Mouse (Mus musculus): ENCODE measurements around the gene Sgms1. TPM values are rescaled to one million over a fixed set of nuclear protein-coding genes. Genes with fewer than 3 reads are reported as not detected.
A peak's percentile ranks its signal among the peaks of the same experiment; 100 is the strongest.

The Sgms1 gene
- polyA plus RNA-seq (2016; fragmentation: Nextera tagmentation; extraction: Ambion mirVana), result 14.3 and 15.7 TPM in 2 replicates

GRCm38 (mm10) chr19:32389001-32389871 is at the start of gene Sgms1:
Gene Sgms1, minus strand, starts transcription at chr19:32389714.
- Histone ChIP-seq H3K27me3 (ENCODE audit: low read depth, poor library complexity, severe bottlenecking) (peaks cover 10% of the 10 kb centered on the region), H3K4me1 (peaks cover 31% of the 10 kb centered on the region), H3K9me3 (replicated peaks) (no peaks in the 10 kb centered on the region), H3K27ac (peak within 1 kb of the TSS; percentile 95), H3K36me3 (peaks cover 6% of the 10 kb centered on the region), H3K4me3 (peak within 1 kb of the TSS; percentile 85)
- DNase-seq (ENCODE audit: low spot score), result peak; percentile 96
- WGBS, result 2% methylated on average over 67 of the region's 68 CpGs

DNA sequence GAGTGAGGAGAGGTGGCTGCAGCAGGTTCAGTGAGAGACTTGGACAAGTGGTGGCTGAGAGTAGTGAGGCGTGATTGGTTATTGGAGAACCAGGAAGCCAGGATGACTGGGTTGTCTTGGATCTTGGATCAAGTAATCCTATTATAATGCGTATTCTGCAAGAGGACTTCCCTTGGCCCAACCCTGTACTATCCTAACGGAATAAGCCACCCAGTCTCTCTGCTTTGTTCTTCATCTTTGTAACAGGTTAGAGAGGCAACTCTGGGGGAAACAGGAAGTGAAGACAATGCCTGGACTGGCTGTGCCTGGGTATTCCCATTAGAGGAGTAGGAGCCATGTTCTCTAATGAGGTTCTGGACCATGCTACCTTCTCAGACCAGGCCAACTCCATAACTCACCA is 36.3 kb upstream of the Sgms1 start:
- 94% methylated on average over 3 of the region's 3 CpGs for WGBS
- no peak overlapping the region for H3K27ac ChIP-seq
- DNase-seq (ENCODE audit: low spot score), result no peak
- no peaks in the 10 kb centered on the region for H3K36me3 ChIP-seq
- H3K4me3 ChIP-seq, result no peak overlapping the region
- no peaks in the 10 kb centered on the region for H3K9me3 ChIP-seq (replicated peaks)
- no peaks in the 10 kb centered on the region for H3K27me3 ChIP-seq (ENCODE audit: low read depth, poor library complexity, severe bottlenecking)
- no peaks in the 10 kb centered on the region for H3K4me1 ChIP-seq

- 89% methylated on average over 3 of the region's 3 CpGs for WGBS
- Histone ChIP-seq H3K36me3 (no peaks in the 10 kb centered on the region), H3K27me3 (ENCODE audit: low read depth, poor library complexity, severe bottlenecking) (no peaks in the 10 kb centered on the region), H3K4me3 (no peak overlapping the region), H3K4me1 (no peaks in the 10 kb centered on the region), H3K9me3 (replicated peaks) (no peaks in the 10 kb centered on the region), H3K27ac (no peak overlapping the region)
- no peak for DNase-seq (ENCODE audit: low spot score)
Observed at GRCm38 (mm10) chr19:32424706-32425105, 35.2 kb upstream of the Sgms1 start.

DNA sequence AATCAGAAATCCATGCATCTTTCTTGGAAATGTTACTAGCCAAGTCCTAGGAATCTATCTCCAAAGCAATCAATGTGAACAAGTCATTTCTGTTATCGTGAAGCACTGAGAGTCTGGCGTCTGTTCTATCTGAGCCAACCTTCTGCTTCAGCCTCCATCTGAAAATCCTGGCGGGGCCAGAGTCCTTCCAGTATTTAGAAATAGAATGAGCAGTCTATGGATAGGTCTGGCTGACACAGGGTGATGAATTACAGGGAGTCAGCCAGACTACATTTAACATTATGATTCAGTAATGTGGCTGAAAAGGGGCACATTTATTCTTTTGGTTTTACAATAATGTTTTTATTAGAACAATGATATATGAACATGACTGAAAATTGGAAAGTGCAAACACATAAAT is 29.6 kb upstream of the Sgms1 start:
- no peak for DNase-seq (ENCODE audit: low spot score)
- no peak overlapping the region for H3K4me3 ChIP-seq
- WGBS, result 83% methylated on average over 3 of the region's 3 CpGs

GRCm38 (mm10) chr19:32416692-32417317 is 27.3 kb upstream of the Sgms1 start:
- Histone ChIP-seq H3K4me3 (no peak overlapping the region), H3K36me3 (no peaks in the 10 kb centered on the region), H3K27ac (no peak overlapping the region), H3K27me3 (ENCODE audit: low read depth, poor library complexity, severe bottlenecking) (no peaks in the 10 kb centered on the region), H3K9me3 (replicated peaks) (no peaks in the 10 kb centered on the region), H3K4me1 (no peaks in the 10 kb centered on the region)
- peak; percentile 13 for DNase-seq (ENCODE audit: low spot score)
- whole genome bisulfite sequencing, result 88% methylated on average over 7 of the region's 7 CpGs

More for the DNA sequence above, 29.6 kb upstream of the Sgms1 start:
- no peaks in the 10 kb centered on the region for H3K9me3 ChIP-seq (replicated peaks)
- no peaks in the 10 kb centered on the region for H3K4me1 ChIP-seq
- no peaks in the 10 kb centered on the region for H3K36me3 ChIP-seq
- no peaks in the 10 kb centered on the region for H3K27me3 ChIP-seq (ENCODE audit: low read depth, poor library complexity, severe bottlenecking)
- H3K27ac ChIP-seq, result no peak overlapping the region

DNA sequence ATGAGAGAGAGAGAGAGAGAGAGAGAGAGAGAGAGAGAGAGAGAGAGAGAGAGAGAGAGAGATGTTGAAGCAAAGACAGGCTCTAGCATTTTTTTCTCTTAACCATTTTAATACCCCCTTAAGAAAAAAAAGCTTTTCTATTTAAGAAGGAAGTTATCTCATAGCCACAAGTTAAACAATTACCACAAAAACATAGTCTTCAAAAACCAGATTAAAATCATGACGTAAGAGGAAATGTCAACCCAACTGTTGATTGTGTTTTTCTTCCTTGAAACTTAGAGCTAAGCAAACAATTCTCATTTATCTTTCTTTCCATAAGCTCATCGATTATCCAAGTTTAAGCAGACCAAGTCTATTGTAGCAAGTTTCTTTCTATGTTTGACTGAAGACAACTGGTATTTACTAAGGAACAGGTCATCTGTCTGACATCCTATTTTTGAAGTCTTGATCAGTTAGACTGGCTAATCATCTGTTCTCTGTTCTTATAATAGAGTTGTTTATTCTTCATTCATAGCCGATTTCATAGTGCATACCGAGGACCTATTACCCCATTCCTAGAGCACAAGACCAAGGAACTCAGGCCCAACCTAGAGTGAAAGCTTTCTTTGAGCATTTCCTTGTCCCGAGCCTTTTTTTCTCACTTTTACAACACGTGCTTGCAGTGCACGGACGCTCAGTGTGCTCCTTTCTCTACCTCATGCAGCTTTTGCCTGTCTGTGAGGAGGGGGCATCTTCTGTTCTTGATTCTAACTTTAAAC is 20.3 kb upstream of the Sgms1 start:
- no peaks in the 10 kb centered on the region for H3K9me3 ChIP-seq (replicated peaks)
- no peaks in the 10 kb centered on the region for H3K4me1 ChIP-seq
- H3K27ac ChIP-seq, result no peak overlapping the region
- no peaks in the 10 kb centered on the region for H3K27me3 ChIP-seq (ENCODE audit: low read depth, poor library complexity, severe bottlenecking)
- no peaks in the 10 kb centered on the region for H3K36me3 ChIP-seq
- H3K4me3 ChIP-seq, result no peak overlapping the region
- WGBS, result 88% methylated on average over 8 of the region's 8 CpGs
- peak; percentile 1 for DNase-seq (ENCODE audit: low spot score)

GRCm38 (mm10) chr19:32406717-32407116 is 17.2 kb upstream of the Sgms1 start:
- no peaks in the 10 kb centered on the region for H3K9me3 ChIP-seq (replicated peaks)
- no peaks in the 10 kb centered on the region for H3K36me3 ChIP-seq
- H3K27ac ChIP-seq, result no peak overlapping the region
- H3K27me3 ChIP-seq (ENCODE audit: low read depth, poor library complexity, severe bottlenecking), result no peaks in the 10 kb centered on the region
- 81% methylated on average over 7 of the region's 7 CpGs for WGBS
- DNase-seq (ENCODE audit: low spot score), result no peak
- no peak overlapping the region for H3K4me3 ChIP-seq
- no peaks in the 10 kb centered on the region for H3K4me1 ChIP-seq

DNA sequence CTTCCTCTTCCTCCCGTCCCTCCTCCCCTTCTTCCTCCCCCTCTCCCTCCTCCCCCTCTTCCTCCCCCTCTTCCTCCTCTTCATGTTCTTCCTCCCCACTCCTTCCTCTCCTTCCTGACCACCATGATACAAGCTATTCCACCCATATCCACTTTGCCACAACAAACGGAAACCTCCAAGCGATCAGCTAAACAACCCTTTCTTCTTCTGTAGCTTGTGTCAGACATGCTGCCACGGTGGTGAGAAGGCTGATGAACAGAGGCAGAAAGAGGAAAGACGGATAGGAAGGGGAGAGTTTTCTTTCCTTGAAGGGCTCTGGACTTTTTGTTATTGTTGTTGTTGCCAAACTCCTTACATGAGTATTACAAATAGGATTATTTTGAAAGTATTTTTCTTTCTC is 14.9 kb upstream of the Sgms1 start:
- Histone ChIP-seq H3K4me1 (no peaks in the 10 kb centered on the region), H3K9me3 (replicated peaks) (no peaks in the 10 kb centered on the region), H3K36me3 (no peaks in the 10 kb centered on the region), H3K27ac (no peak overlapping the region), H3K4me3 (no peak overlapping the region), H3K27me3 (ENCODE audit: low read depth, poor library complexity, severe bottlenecking) (no peaks in the 10 kb centered on the region)
- WGBS, result 76% methylated on average over 5 of the region's 5 CpGs
- DNase-seq (ENCODE audit: low spot score), result no peak

DNA sequence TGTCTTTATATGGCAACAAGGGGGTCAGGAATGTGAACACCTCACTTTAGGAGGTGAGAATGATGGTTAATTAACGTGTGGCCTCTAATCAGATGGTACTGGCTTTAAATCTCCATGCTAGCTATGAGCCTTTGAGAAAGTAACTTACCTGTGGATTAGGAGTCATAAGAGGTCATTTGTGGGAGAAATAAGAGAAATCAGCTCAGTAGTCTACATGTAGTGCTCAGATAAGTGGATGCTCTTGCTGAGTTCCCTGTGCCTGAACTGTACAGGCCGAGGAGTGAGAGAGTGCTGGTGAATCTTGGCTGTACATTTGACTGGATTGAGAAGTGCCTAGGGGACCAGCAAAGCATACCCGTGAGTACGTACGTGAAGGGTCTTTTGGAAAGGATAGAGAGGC is 14.3 kb upstream of the Sgms1 start:
- no peak for DNase-seq (ENCODE audit: low spot score)
- H3K36me3 ChIP-seq, result no peaks in the 10 kb centered on the region
- H3K9me3 ChIP-seq (replicated peaks), result no peaks in the 10 kb centered on the region
- 84% methylated on average over 5 of the region's 5 CpGs for WGBS
- no peak overlapping the region for H3K4me3 ChIP-seq
- H3K27ac ChIP-seq, result no peak overlapping the region
- no peaks in the 10 kb centered on the region for H3K27me3 ChIP-seq (ENCODE audit: low read depth, poor library complexity, severe bottlenecking)
- H3K4me1 ChIP-seq, result no peaks in the 10 kb centered on the region

DNA sequence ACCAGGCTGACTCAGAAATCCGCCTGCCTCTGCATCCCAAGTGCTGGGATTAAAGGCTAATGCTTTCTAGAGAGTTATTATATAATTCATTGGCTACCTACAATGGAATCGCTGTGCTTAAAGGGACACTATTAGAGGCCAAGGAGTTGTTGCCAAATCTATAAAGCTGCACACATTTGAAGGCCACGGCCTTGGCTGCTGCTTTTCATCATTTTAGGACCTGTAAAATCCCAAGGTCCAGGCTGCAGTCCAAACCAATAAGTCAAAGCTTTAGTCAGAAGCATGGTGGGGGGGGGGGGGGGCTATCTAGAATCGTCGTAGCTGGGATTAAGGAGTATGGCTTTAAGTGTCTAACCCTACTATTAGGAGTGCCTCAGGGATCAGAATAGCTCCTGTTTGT is 9.0 kb upstream of the Sgms1 start:
- 80% methylated on average over 5 of the region's 5 CpGs for WGBS

DNA sequence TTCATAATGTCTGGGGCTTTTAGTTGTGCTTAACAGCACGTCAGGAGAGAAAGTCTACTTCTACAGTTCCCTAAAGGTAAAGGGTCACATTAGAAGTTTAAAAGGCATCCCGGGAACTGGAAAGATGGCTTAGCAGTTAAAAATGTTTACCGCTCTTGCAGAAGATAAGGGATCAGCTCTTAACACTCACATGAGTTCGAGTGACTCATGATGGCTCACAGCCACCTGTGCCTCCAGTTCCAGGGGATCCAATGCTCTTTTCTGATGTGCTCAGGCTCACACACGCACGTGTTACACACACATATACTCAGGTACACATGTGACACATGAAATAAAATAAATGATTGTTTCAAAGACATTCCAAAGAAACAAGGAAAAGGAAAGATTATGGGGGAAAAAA is 6.8 kb upstream of the Sgms1 start:
- Histone ChIP-seq H3K9me3 (replicated peaks) (no peaks in the 10 kb centered on the region), H3K27me3 (ENCODE audit: low read depth, poor library complexity, severe bottlenecking) (no peaks in the 10 kb centered on the region), H3K27ac (no peak overlapping the region), H3K4me1 (no peaks in the 10 kb centered on the region), H3K36me3 (no peaks in the 10 kb centered on the region; the same call in 1 of the 2 replicates), H3K4me3 (no peak overlapping the region)
- WGBS, result 85% methylated on average over 6 of the region's 6 CpGs
- DNase-seq (ENCODE audit: low spot score), result no peak

More for the DNA sequence above, 9.0 kb upstream of the Sgms1 start:
- DNase-seq (ENCODE audit: low spot score), result no peak
- Histone ChIP-seq H3K27ac (no peak overlapping the region), H3K36me3 (no peaks in the 10 kb centered on the region), H3K4me3 (no peak overlapping the region), H3K27me3 (ENCODE audit: low read depth, poor library complexity, severe bottlenecking) (no peaks in the 10 kb centered on the region), H3K9me3 (replicated peaks) (no peaks in the 10 kb centered on the region), H3K4me1 (no peaks in the 10 kb centered on the region)

DNA sequence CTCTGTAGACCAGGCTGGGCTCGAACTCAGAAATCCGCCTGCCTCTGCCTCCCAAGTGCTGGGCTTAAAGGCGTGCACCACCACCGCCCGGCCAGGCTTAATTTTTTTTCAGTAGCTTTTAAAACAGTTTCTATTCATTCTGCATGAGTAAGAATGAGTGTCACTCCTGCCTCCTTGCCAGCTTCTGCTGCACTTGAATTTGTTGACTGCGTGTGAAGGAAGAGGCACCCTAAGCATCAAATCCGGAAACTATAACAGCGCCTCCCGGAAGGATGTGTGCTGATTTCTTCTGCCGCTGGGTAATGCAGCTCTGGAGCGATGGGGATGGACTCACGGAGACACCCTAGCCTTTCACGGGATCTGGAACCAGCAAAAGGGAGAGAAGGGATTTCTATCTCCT is 5.3 kb upstream of the Sgms1 start:
- no peak for DNase-seq (ENCODE audit: low spot score)
- Histone ChIP-seq H3K36me3 (peaks cover 6% of the 10 kb centered on the region), H3K27me3 (ENCODE audit: low read depth, poor library complexity, severe bottlenecking) (no peaks in the 10 kb centered on the region), H3K27ac (no peak overlapping the region), H3K4me1 (peaks cover 5% of the 10 kb centered on the region), H3K4me3 (no peak overlapping the region), H3K9me3 (replicated peaks) (no peaks in the 10 kb centered on the region)
- 90% methylated on average over 13 of the region's 13 CpGs for WGBS

Data from limb, embryonic 10.5 days (tissue).